Mouse (Mus musculus) lung, postnatal 10 days (tissue): ENCODE measurements around the gene Gm10563.
"Not testable (repeated sequence)": the region's sequence is repeated elsewhere in the genome, so short reads cannot be mapped to it uniquely, and the experiment has no call there.

Experiments
- DNase-seq: peaks from one replicate; pipeline ENCODE4 v3.0.0; 2021

Gene Gm10563

GRCm38 (mm10) chr4:155645308-155645707, at the start of gene Gm10563:
TSS of gene Gm10563 (minus strand) at chr4:155645408.
- DNase-seq: not testable (repeated sequence)

GRCm38 (mm10) chr4:155694482-155695401, 49.5 kb upstream of the Gm10563 start:
- DNase-seq: peak; percentile 71

- peak; percentile 76 for DNase-seq
Measured at GRCm38 (mm10) chr4:155694111-155694481, 48.9 kb upstream of the Gm10563 start, which contains the start of gene Fndc10. TSS of gene Fndc10 (plus strand) at chr4:155694342.

GRCm38 (mm10) chr4:155692421-155692820, 47.2 kb upstream of the Gm10563 start:
- peak; percentile 18 for DNase-seq

- DNase-seq: no peak
Measured at GRCm38 (mm10) chr4:155690571-155691375, 45.6 kb upstream of the Gm10563 start.

- not testable (repeated sequence) for DNase-seq
Measured at GRCm38 (mm10) chr4:155687764-155688163, 42.6 kb upstream of the Gm10563 start.

GRCm38 (mm10) chr4:155683670-155684277, 38.6 kb upstream of the Gm10563 start:
- not testable (repeated sequence) for DNase-seq

- DNase-seq: peak; percentile 63
Measured at GRCm38 (mm10) chr4:155675991-155676390, 30.8 kb upstream of the Gm10563 start.

- no peak for DNase-seq
Measured at GRCm38 (mm10) chr4:155672082-155672481, 26.9 kb upstream of the Gm10563 start.

- not testable (repeated sequence) for DNase-seq
Measured at GRCm38 (mm10) chr4:155670236-155670635, 25.0 kb upstream of the Gm10563 start.

- DNase-seq: no peak
Measured at GRCm38 (mm10) chr4:155669598-155670075, 24.4 kb upstream of the Gm10563 start.

GRCm38 (mm10) chr4:155668689-155669597, 23.7 kb upstream of the Gm10563 start, which contains the start of gene Mib2:
TSS of gene Mib2 (minus strand) at chr4:155669198.
- DNase-seq: peak; percentile 98

GRCm38 (mm10) chr4:155666903-155667302, 21.7 kb upstream of the Gm10563 start:
- DNase-seq: no peak

- no peak for DNase-seq
Measured at GRCm38 (mm10) chr4:155660641-155661040, 15.4 kb upstream of the Gm10563 start.

GRCm38 (mm10) chr4:155658961-155659360, 13.8 kb upstream of the Gm10563 start:
- DNase-seq: no peak

- DNase-seq: no peak
Measured at GRCm38 (mm10) chr4:155656214-155656751, 11.1 kb upstream of the Gm10563 start.

- peak; percentile 59 for DNase-seq
Measured at GRCm38 (mm10) chr4:155654456-155655298, 9.5 kb upstream of the Gm10563 start.

GRCm38 (mm10) chr4:155654183-155654455, 8.9 kb upstream of the Gm10563 start:
- no peak for DNase-seq

- DNase-seq: peak; percentile 65
Measured at GRCm38 (mm10) chr4:155653451-155654182, 8.4 kb upstream of the Gm10563 start.

GRCm38 (mm10) chr4:155653086-155653450, 7.9 kb upstream of the Gm10563 start, which contains the start of gene Mmp23:
TSS of gene Mmp23 (minus strand) at chr4:155653384.
- peak; percentile 69 for DNase-seq
